ENCODE assay signal across 8 mouse cellular contexts in genomic region chr7:135464689-135465259, GRCm38 (mm10). TPM values are rescaled to one million over a fixed set of nuclear protein-coding genes. Genes with fewer than 3 reads are reported as not detected.
DNase-seq lines count a peak whose midpoint lies in the region; ATAC-seq and TF ChIP-seq lines count a peak whose summit lies in the region.

No protein-coding gene starts in this region.

- 45% methylated on average over 3 of the region's 3 CpGs for WGBS in spleen, adult 2 months
- 30% methylated on average over 3 of the region's 3 CpGs for WGBS in embryonic facial prominence, embryonic 13.5 days
- 35% methylated on average over 3 of the region's 3 CpGs for WGBS in kidney, postnatal 0 days

- TF ChIP-seq POLR2A in spleen, adult 2 months (IDR thresholded peaks at IDR 0.05; ENCODE audit: low read depth, low read length): no peak

- peak overlapping the region; percentile 48; the same call in 1 of the 2 replicates for H3K4me2 ChIP-seq in embryonic facial prominence, embryonic 13.5 days
- no peak overlapping the region for H3K4me2 ChIP-seq in kidney, postnatal 0 days (ENCODE audit: low read length)

- H3K27ac ChIP-seq in spleen, adult 2 months (ENCODE audit: insufficient read depth, low read length): no peak overlapping the region
- H3K27ac ChIP-seq in embryonic facial prominence, embryonic 13.5 days: no peak overlapping the region
- H3K27ac ChIP-seq in kidney, postnatal 0 days: no peak overlapping the region

- H3K9me3 ChIP-seq in embryonic facial prominence, embryonic 13.5 days: no peaks in the 10 kb centered on the region
- H3K9me3 ChIP-seq in kidney, postnatal 0 days (replicated peaks; ENCODE audit: low read length): no peaks in the 10 kb centered on the region

- peak; percentile 22; the same call in 1 of the 2 replicates for TF ChIP-seq CTCF in spleen, adult 2 months (IDR thresholded peaks at IDR 0.05; ENCODE audit: extremely low read depth, insufficient read depth, insufficient read length, insufficient replicate concordance)
- TF ChIP-seq CTCF in kidney, postnatal 0 days (IDR thresholded peaks at IDR 0.05; ENCODE audit: low read depth): peak; percentile 78

- H3K4me3 ChIP-seq in spleen, adult 2 months (ENCODE audit: extremely low read depth, insufficient read depth, insufficient read length): no peak overlapping the region
- no peak overlapping the region; the same call in 1 of the 2 replicates for H3K4me3 ChIP-seq in embryonic facial prominence, embryonic 13.5 days
- H3K4me3 ChIP-seq in kidney, postnatal 0 days (replicated peaks; ENCODE audit: low read depth, low read length): no peak overlapping the region

- no peaks in the 10 kb centered on the region for H3K36me3 ChIP-seq in spleen, adult 2 months (ENCODE audit: control insufficient read depth, insufficient read depth, low read length)
- H3K36me3 ChIP-seq in embryonic facial prominence, embryonic 13.5 days: no peaks in the 10 kb centered on the region
- H3K36me3 ChIP-seq in kidney, postnatal 0 days (ENCODE audit: insufficient read depth, low read length): no peaks in the 10 kb centered on the region

- DNase-seq in spleen, adult 2 months (ENCODE audit: low read depth in 1 of 2, low spot score in 2 of 2): no peak
- DNase-seq in spleen, postnatal 14 days (ENCODE audit: low spot score in 2 of 2): no peak
- DNase-seq in brain, adult 2 months (ENCODE audit: low read depth, low spot score): peak; percentile 83
- peak; percentile 71 for DNase-seq in kidney, postnatal 0 days (ENCODE audit: low spot score)
- DNase-seq in lung, postnatal 14 days: peak; percentile 42
- peak; percentile 80 to 82 for DNase-seq in right cerebral cortex, adult 2 months (ENCODE audit: low spot score in 2 of 2)
- DNase-seq in gastrocnemius, adult 8-10 months (ENCODE audit: low spot score in 2 of 2): no peak

- H3K9ac ChIP-seq in embryonic facial prominence, embryonic 13.5 days: no peak overlapping the region
- H3K9ac ChIP-seq in kidney, postnatal 0 days (ENCODE audit: low read depth, low read length): no peak overlapping the region

- no peaks in the 10 kb centered on the region for H3K4me1 ChIP-seq in spleen, adult 2 months (ENCODE audit: control insufficient read depth, insufficient read depth, insufficient read length)
- peaks cover 9% of the 10 kb centered on the region for H3K4me1 ChIP-seq in embryonic facial prominence, embryonic 13.5 days
- no peaks in the 10 kb centered on the region for H3K4me1 ChIP-seq in kidney, postnatal 0 days (replicated peaks; ENCODE audit: insufficient read depth, low read length)

- no peak for ATAC-seq in embryonic facial prominence, embryonic 13.5 days (ENCODE audit: insufficient number of reproducible peaks, insufficient read depth, low FRiP score, low TSS enrichment, low read depth)
- ATAC-seq in kidney, postnatal 0 days (replicated peaks; ENCODE audit: low FRiP score, low read depth): no peak

- H3K27me3 ChIP-seq in spleen, adult 2 months (ENCODE audit: control insufficient read depth, insufficient read depth, low read length): no peaks in the 10 kb centered on the region
- peaks cover 8% of the 10 kb centered on the region for H3K27me3 ChIP-seq in embryonic facial prominence, embryonic 13.5 days
- no peaks in the 10 kb centered on the region for H3K27me3 ChIP-seq in kidney, postnatal 0 days (ENCODE audit: insufficient read depth, low read length)

RNA-seq across cellular contexts. Expression of gene Foxi2, which starts 54.7 kb away (rescaled TPM):
- not detected in 2 replicates for polyA plus RNA-seq in spleen, adult 2 months (2012; rRNA removed)
- polyA plus RNA-seq in embryonic facial prominence, embryonic 13.5 days (2015; fragmentation: Nextera tagmentation; extraction: Ambion mirVana): 0.35 and 0.39 TPM in 2 replicates
- not detected in 2 replicates for polyA plus RNA-seq in kidney, postnatal 0 days (2015; fragmentation: Nextera tagmentation; extraction: Ambion mirVana)
- total RNA-seq in gastrocnemius, adult 8-10 months (2022): not detected

Comparison
In these comparisons a context has a peak if more than half of its experiments do, and no peak if none do; other contexts are left out.
1. DNase-seq: peak in brain, adult 2 months (single experiment), kidney, postnatal 0 days (single experiment), lung, postnatal 14 days (single experiment) and right cerebral cortex, adult 2 months (2 of 2); none in spleen, adult 2 months (0 of 2), spleen, postnatal 14 days (0 of 2) and gastrocnemius, adult 8-10 months (0 of 2).